ENCODE assay signal across 19 mouse cellular contexts in genomic region chr5:67473094-67473493, GRCm38 (mm10). TPM values are rescaled to one million over a fixed set of nuclear protein-coding genes. Genes with fewer than 3 reads are reported as not detected.
DNase-seq lines count a peak whose midpoint lies in the region; ATAC-seq and TF ChIP-seq lines count a peak whose summit lies in the region.
"Had no signal": no experiment of that assay in that cellular context is flagged by ENCODE, and none has a peak within 500 bp of the region (broad histone marks: within the 10 kb centered on the region; RNA-seq: fewer than 3 reads in every experiment).

No protein-coding gene starts in this region.

- no peak for ATAC-seq in forebrain, embryonic 14.5 days
- no peak for ATAC-seq in forebrain, embryonic 11.5 days (replicated peaks; ENCODE audit: low FRiP score)
- no peak for ATAC-seq in stomach, embryonic 16.5 days (ENCODE audit: insufficient read depth, low FRiP score)
- no peak for ATAC-seq in stomach, postnatal 0 days (ENCODE audit: low FRiP score, low TSS enrichment)

- H3K27ac ChIP-seq in forebrain, embryonic 14.5 days (ENCODE audit: low read depth, low read length): no peak overlapping the region
- H3K27ac ChIP-seq in forebrain, embryonic 11.5 days (ENCODE audit: low read depth, low read length): no peak overlapping the region
- no peak overlapping the region for H3K27ac ChIP-seq in stomach, embryonic 16.5 days (ENCODE audit: low read length)
- no peak overlapping the region for H3K27ac ChIP-seq in stomach, postnatal 0 days (replicated peaks)
- H3K27ac ChIP-seq: embryonic facial prominence, embryonic 13.5 days; gastrocnemius, adult 2 months; left cerebral cortex, adult 2 months; liver, embryonic 14.5 days; neural tube, embryonic 12.5 days had no signal

- WGBS in forebrain, embryonic 14.5 days: 41% methylated on average over 5 of the region's 5 CpGs
- WGBS in forebrain, embryonic 11.5 days: 78% methylated on average over 5 of the region's 5 CpGs
- 55% methylated on average over 5 of the region's 5 CpGs for WGBS in stomach, embryonic 16.5 days
- WGBS in stomach, postnatal 0 days: 49% methylated on average over 5 of the region's 5 CpGs

- H3K27me3 ChIP-seq in forebrain, embryonic 14.5 days (replicated peaks; ENCODE audit: control insufficient read depth, insufficient read depth, low read length): no peaks in the 10 kb centered on the region
- H3K27me3 ChIP-seq in forebrain, embryonic 11.5 days (ENCODE audit: control insufficient read depth, insufficient read depth, low read length): no peaks in the 10 kb centered on the region
- no peaks in the 10 kb centered on the region for H3K27me3 ChIP-seq in stomach, embryonic 16.5 days (ENCODE audit: control insufficient read depth, insufficient read depth, low read length)
- H3K27me3 ChIP-seq in stomach, postnatal 0 days (ENCODE audit: control insufficient read depth, insufficient read depth, low read length): no peaks in the 10 kb centered on the region
- H3K27me3 ChIP-seq: embryonic facial prominence, embryonic 13.5 days; neural tube, embryonic 12.5 days had no signal

- no peak for TF ChIP-seq EP300 in stomach, postnatal 0 days (optimal IDR thresholded peaks at IDR 0.05)

- no peaks in the 10 kb centered on the region for H3K36me3 ChIP-seq in forebrain, embryonic 14.5 days (ENCODE audit: control insufficient read depth, insufficient read depth, low read length)
- no peaks in the 10 kb centered on the region for H3K36me3 ChIP-seq in forebrain, embryonic 11.5 days (ENCODE audit: control insufficient read depth, insufficient read depth, low read length)
- no peaks in the 10 kb centered on the region for H3K36me3 ChIP-seq in stomach, embryonic 16.5 days (ENCODE audit: control insufficient read depth, insufficient read depth, low read length)
- no peaks in the 10 kb centered on the region for H3K36me3 ChIP-seq in stomach, postnatal 0 days (ENCODE audit: control insufficient read depth, insufficient read depth, low read length)
- H3K36me3 ChIP-seq: embryonic facial prominence, embryonic 13.5 days; neural tube, embryonic 12.5 days had no signal

- no peak overlapping the region for H3K4me3 ChIP-seq in forebrain, embryonic 14.5 days (ENCODE audit: low read depth, low read length)
- H3K4me3 ChIP-seq in forebrain, embryonic 11.5 days (ENCODE audit: low read depth, low read length): no peak overlapping the region
- no peak overlapping the region for H3K4me3 ChIP-seq in stomach, embryonic 16.5 days (replicated peaks; ENCODE audit: low read length)
- H3K4me3 ChIP-seq in stomach, postnatal 0 days (ENCODE audit: low read depth, low read length): no peak overlapping the region
- H3K4me3 ChIP-seq: embryonic facial prominence, embryonic 13.5 days; gastrocnemius, adult 2 months; left cerebral cortex, adult 2 months; megakaryocyte, embryonic 14.5 days; neural tube, embryonic 12.5 days had no signal

- H3K4me2 ChIP-seq in forebrain, embryonic 14.5 days (ENCODE audit: low read length): no peak overlapping the region
- H3K4me2 ChIP-seq in forebrain, embryonic 11.5 days (ENCODE audit: low read depth, low read length, severe bottlenecking): no peak overlapping the region
- 0 out of 2 replicates have a peak overlapping the region, but pooled peaks have one; percentile 2 for H3K4me2 ChIP-seq in stomach, embryonic 16.5 days (ENCODE audit: low read depth, low read length)
- H3K4me2 ChIP-seq in stomach, postnatal 0 days (replicated peaks; ENCODE audit: low read depth): no peak overlapping the region
- H3K4me2 ChIP-seq: embryonic facial prominence, embryonic 13.5 days; neural tube, embryonic 12.5 days had no signal

- no peak overlapping the region for H3K9ac ChIP-seq in forebrain, embryonic 14.5 days (ENCODE audit: low read length)
- no peak overlapping the region for H3K9ac ChIP-seq in forebrain, embryonic 11.5 days (ENCODE audit: low read length)
- H3K9ac ChIP-seq in stomach, embryonic 16.5 days (ENCODE audit: low read length): no peak overlapping the region
- H3K9ac ChIP-seq in stomach, postnatal 0 days (ENCODE audit: low read length): no peak overlapping the region
- H3K9ac ChIP-seq: embryonic facial prominence, embryonic 13.5 days; liver, embryonic 14.5 days; neural tube, embryonic 12.5 days had no signal

- no peaks in the 10 kb centered on the region for H3K4me1 ChIP-seq in forebrain, embryonic 14.5 days (ENCODE audit: control insufficient read depth, insufficient read depth, low read length)
- H3K4me1 ChIP-seq in forebrain, embryonic 11.5 days (replicated peaks; ENCODE audit: control insufficient read depth, insufficient read depth, low read length): no peaks in the 10 kb centered on the region
- 0 out of 2 replicates have a peak, but pooled peaks cover 6% of the 10 kb centered on the region for H3K4me1 ChIP-seq in stomach, embryonic 16.5 days (ENCODE audit: control insufficient read depth, insufficient read depth, low read length)
- no peaks in the 10 kb centered on the region for H3K4me1 ChIP-seq in stomach, postnatal 0 days (replicated peaks; ENCODE audit: control insufficient read depth, insufficient read depth)

- H3K9me3 ChIP-seq in forebrain, embryonic 14.5 days (replicated peaks; ENCODE audit: control insufficient read depth, low read length): no peaks in the 10 kb centered on the region
- no peaks in the 10 kb centered on the region for H3K9me3 ChIP-seq in forebrain, embryonic 11.5 days (ENCODE audit: control insufficient read depth, low read length)
- no peaks in the 10 kb centered on the region for H3K9me3 ChIP-seq in stomach, embryonic 16.5 days (replicated peaks; ENCODE audit: control insufficient read depth, low read length)
- no peaks in the 10 kb centered on the region for H3K9me3 ChIP-seq in stomach, postnatal 0 days (ENCODE audit: control insufficient read depth, low read length)
- H3K9me3 ChIP-seq: embryonic facial prominence, embryonic 13.5 days; megakaryocyte, embryonic 14.5 days; neural tube, embryonic 12.5 days had no signal

- TF ChIP-seq CTCF in stomach, postnatal 0 days (IDR thresholded peaks at IDR 0.05; ENCODE audit: low read depth): no peak

- DNase-seq in forebrain, embryonic 14.5 days (ENCODE audit: low spot score): peak; percentile 36
- DNase-seq in forebrain, embryonic 11.5 days (ENCODE audit: low spot score): no peak
- DNase-seq in kidney, postnatal 14 days: peak; percentile 4
- DNase-seq in kidney, postnatal 4 days: no peak
- no peak for DNase-seq in stomach, postnatal 0 days (ENCODE audit: low spot score)
- no peak for DNase-seq in adrenal gland, adult (ENCODE audit: inconsistent age in 2 of 2, low spot score in 1 of 2)
- no peak for DNase-seq in cerebellum, adult 11-12 months
- DNase-seq: adrenal gland, postnatal 10 days; cerebellum, adult 2 months; gastrocnemius, adult 2 months; kidney, adult 11 months; kidney, postnatal 10 days; thymus, adult 18-20 months had no signal

RNA-seq across cellular contexts. Expression of gene Bend4, which starts 45.0 kb away (rescaled TPM):
- polyA plus RNA-seq in forebrain, embryonic 14.5 days (2014; fragmentation: Nextera tagmentation; extraction: Ambion mirVana): 5.5 and 7.7 TPM in 2 replicates
- 10.7 and 11.6 TPM in 2 replicates for polyA plus RNA-seq in forebrain, embryonic 11.5 days (2014; fragmentation: Nextera tagmentation; extraction: Ambion mirVana)
- polyA plus RNA-seq in stomach, embryonic 16.5 days (2015; fragmentation: Nextera tagmentation; extraction: Ambion mirVana): 2.7 and 3.0 TPM in 2 replicates
- polyA plus RNA-seq in stomach, postnatal 0 days (2015; fragmentation: Nextera tagmentation; extraction: Ambion mirVana): 0.51 and 0.68 TPM in 2 replicates

Comparison
In these comparisons a context has a peak if more than half of its experiments do, and no peak if none do; other contexts are left out.
1. DNase-seq: peak in forebrain, embryonic 14.5 days (single experiment) and kidney, postnatal 14 days (single experiment); none in forebrain, embryonic 11.5 days (single experiment), kidney, postnatal 4 days (0 of 2), stomach, postnatal 0 days (single experiment), adrenal gland, adult (0 of 2) and cerebellum, adult 11-12 months (single experiment).